Mouse (Mus musculus) spleen, adult 2 months (tissue): ENCODE data around the gene 6430548M08Rik.

ENCODE experiments used
- CTCF ChIP-seq: fragments of 200-500 bp; IDR thresholded peaks from 2 replicates; pipeline ENCODE4 v1.5.1; 2011; ENCODE audit warnings: mild to moderate bottlenecking, inconsistent platforms; ENCODE audit not compliant: insufficient read depth, insufficient read length, insufficient replicate concordance; ENCODE audit errors: extremely low read depth
- POLR2A ChIP-seq: fragments of 200-500 bp; IDR thresholded peaks from 2 replicates; pipeline ENCODE4 v1.6.1; 2011; ENCODE audit warnings: low read depth, low read length, inconsistent platforms

DNA sequence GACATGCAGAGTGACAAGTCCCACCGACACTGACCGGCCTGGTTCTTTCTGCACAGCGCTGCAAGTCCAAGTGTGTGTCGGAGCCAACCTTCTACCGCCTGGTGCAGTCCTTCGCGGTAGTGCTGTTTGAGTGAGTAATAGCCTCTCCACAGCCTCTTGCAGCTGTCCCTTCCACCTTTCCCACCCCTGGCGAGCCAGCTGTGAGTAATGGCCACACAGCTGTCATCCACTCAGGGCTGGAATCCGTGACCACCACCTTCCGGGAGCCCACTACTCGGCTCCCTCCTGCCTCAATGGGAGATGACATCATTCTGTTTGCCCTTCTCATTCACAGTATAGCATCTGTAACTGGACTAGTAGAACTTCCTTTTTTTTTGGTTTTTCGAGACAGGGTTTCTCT lies 36.1 kb downstream of the 6430548M08Rik start:
- TF ChIP-seq POLR2A: no peak
- TF ChIP-seq CTCF: no peak
